ENCODE assay signal across 22 mouse cellular contexts in genomic region chr4:109887856-109888357, GRCm38 (mm10).
DNase-seq lines count a peak whose midpoint lies in the region; TF ChIP-seq lines count a peak whose summit lies in the region.
"Had no signal": no experiment of that assay in that cellular context is flagged by ENCODE, and none has a peak within 500 bp of the region (broad histone marks: within the 10 kb centered on the region; RNA-seq: fewer than 3 reads in every experiment).

No protein-coding gene starts in this region.

- H3K27ac ChIP-seq in MEL (ENCODE audit: control insufficient read depth, low read depth, low read length) = no peak overlapping the region
- H3K27ac ChIP-seq: embryonic facial prominence, embryonic 13.5 days; embryonic facial prominence, embryonic 15.5 days; forebrain, embryonic 10.5 days; forebrain, embryonic 12.5 days had no signal

- no peak overlapping the region for H3K4me3 ChIP-seq in MEL (ENCODE audit: control insufficient read depth in 1 of 2, insufficient read depth in 1 of 2, low read depth in 2 of 2, low read length in 2 of 2)
- H3K4me3 ChIP-seq: embryonic facial prominence, embryonic 13.5 days; embryonic facial prominence, embryonic 15.5 days; erythroblast, embryonic 14.5 days; forebrain, embryonic 10.5 days; forebrain, embryonic 12.5 days had no signal

- no peak overlapping the region for H3K9ac ChIP-seq in MEL (ENCODE audit: control insufficient read depth, low read depth, low read length, poor library complexity, severe bottlenecking)
- H3K9ac ChIP-seq: embryonic facial prominence, embryonic 13.5 days; embryonic facial prominence, embryonic 15.5 days; forebrain, embryonic 12.5 days had no signal

- peak; percentile 76 for DNase-seq in 416B (ENCODE audit: low read depth)
- peak; percentile 85 for DNase-seq in A20 (ENCODE audit: low read depth, low spot score)
- DNase-seq in MEL (ENCODE audit: low read depth, low spot score) = peak; percentile 29
- DNase-seq in splenic B cell, adult 2 months (ENCODE audit: low read depth, low spot score) = peak; percentile 2
- DNase-seq in lung, postnatal 10 days = no peak
- DNase-seq in adrenal gland, postnatal 36 days = no peak
- DNase-seq in right cerebral cortex, postnatal 10 days (ENCODE audit: low spot score in 2 of 2) = no peak
- DNase-seq: adrenal gland, adult 2 months; adrenal gland, postnatal 10 days; adrenal gland, postnatal 25 days; cerebellum, adult 11-12 months; cerebellum, adult 2 months; cerebellum, adult 9-10 months; cerebellum, postnatal 10 days; cerebellum, postnatal 25 days; embryo, embryonic 11 days had no signal

- H3K79me2 ChIP-seq in MEL (ENCODE audit: control insufficient read depth, insufficient read depth, low read length, poor library complexity) = no peaks in the 10 kb centered on the region

- TF ChIP-seq CTCF in MEL (IDR thresholded peaks at IDR 0.05 in 2 of 3, conservative IDR thresholded peaks at IDR 0.05 in 1 of 3; ENCODE audit: control insufficient read depth in 1 of 3, insufficient read depth in 1 of 3, low read depth in 2 of 3, low read length in 3 of 3, poor library complexity in 1 of 3, severe bottlenecking in 1 of 3) = no peak

- no peak for TF ChIP-seq POLR2A in MEL (IDR thresholded peaks at IDR 0.05; ENCODE audit: control insufficient read depth in 1 of 2, insufficient read depth in 1 of 2, low read depth in 1 of 2, low read length in 2 of 2, poor library complexity in 1 of 2)

- no peak for TF ChIP-seq EP300 in MEL (IDR thresholded peaks at IDR 0.05; ENCODE audit: low read depth in 1 of 2, low read length in 2 of 2)

- H3K9me3 ChIP-seq in MEL (replicated peaks; ENCODE audit: insufficient read depth, low read length) = no peaks in the 10 kb centered on the region
- H3K9me3 ChIP-seq: embryonic facial prominence, embryonic 13.5 days; embryonic facial prominence, embryonic 15.5 days; forebrain, embryonic 10.5 days; forebrain, embryonic 12.5 days; G1E had no signal

- TF ChIP-seq RAD21 in MEL (IDR thresholded peaks at IDR 0.05; ENCODE audit: low read depth, low read length) = no peak

- peaks cover 2 to 17% of the 10 kb centered on the region in 2 experiments for H3K36me3 ChIP-seq in MEL (ENCODE audit: control insufficient read depth in 1 of 2, insufficient read depth in 2 of 2, low read length in 2 of 2)
- peaks cover 2% of the 10 kb centered on the region; the same call in 1 of the 2 replicates for H3K36me3 ChIP-seq in splenic B cell, adult 2 months (ENCODE audit: control insufficient read depth, insufficient read depth, low read length, poor library complexity, severe bottlenecking)

- H3K27me3 ChIP-seq in MEL (ENCODE audit: control insufficient read depth in 1 of 2, insufficient read depth in 2 of 2, low read length in 2 of 2) = no peaks in the 10 kb centered on the region
- no peaks in the 10 kb centered on the region for H3K27me3 ChIP-seq in splenic B cell, adult 2 months (ENCODE audit: control insufficient read depth, insufficient read depth, low read length, poor library complexity, severe bottlenecking)
- H3K27me3 ChIP-seq: embryonic facial prominence, embryonic 13.5 days; embryonic facial prominence, embryonic 15.5 days; forebrain, embryonic 12.5 days had no signal

- no peaks in the 10 kb centered on the region; a peak in 1 of 4 replicates for H3K4me1 ChIP-seq in MEL (ENCODE audit: control insufficient read depth in 1 of 2, insufficient read depth in 2 of 2, low read length in 2 of 2)
- H3K4me1 ChIP-seq: embryonic facial prominence, embryonic 13.5 days; embryonic facial prominence, embryonic 15.5 days had no signal

TF ChIP-seq in MEL, 35 proteins besides CTCF, POLR2A, EP300 and RAD21:
- TF ChIP-seq GATA1 (IDR thresholded peaks at IDR 0.05; ENCODE audit: low read depth, low read length) = no peak
- TF ChIP-seq MYB (IDR thresholded peaks at IDR 0.05; ENCODE audit: low read depth, low read length) = no peak
- no peak for TF ChIP-seq ZKSCAN1 (IDR thresholded peaks at IDR 0.05; ENCODE audit: low read depth, low read length)
- TF ChIP-seq GABPA (IDR thresholded peaks at IDR 0.05; ENCODE audit: low read depth, low read length) = no peak
- TF ChIP-seq ZC3H11A (IDR thresholded peaks at IDR 0.05; ENCODE audit: low read depth, low read length) = no peak
- no peak for TF ChIP-seq USF1 (IDR thresholded peaks at IDR 0.05; ENCODE audit: low read depth, low read length)
- TF ChIP-seq ZMIZ1 (IDR thresholded peaks at IDR 0.05; ENCODE audit: low read depth, low read length) = no peak
- TF ChIP-seq POLR2AphosphoS5 (IDR thresholded peaks at IDR 0.05; ENCODE audit: borderline replicate concordance, low read depth, low read length) = no peak
- no peak for TF ChIP-seq MAZ (IDR thresholded peaks at IDR 0.05; ENCODE audit: low read depth, low read length)
TF ChIP-seq in MEL: peak in this region for 0.

Comparison
In these comparisons a context has a peak if more than half of its experiments do, and no peak if none do; other contexts are left out.
1. DNase-seq: peak in 416B (single experiment), A20 (single experiment), MEL (single experiment) and splenic B cell, adult 2 months (single experiment); none in lung, postnatal 10 days (single experiment), adrenal gland, postnatal 36 days (0 of 2) and right cerebral cortex, postnatal 10 days (0 of 2).